Mouse (Mus musculus): ENCODE results near the gene Olfr983. TPM values are rescaled to one million over a fixed set of nuclear protein-coding genes. Genes with fewer than 3 reads are reported as not detected.
A peak's percentile ranks its signal among the peaks of the same experiment; 100 is the strongest.

Gene Olfr983
- 0.22 TPM in 1 of 2 replicates, not detected in the other for polyA plus RNA-seq (2014; fragmentation: Nextera tagmentation; extraction: Ambion mirVana)

- H3K4me3 ChIP-seq (ENCODE audit: low read depth, low read length) = no peak within 1 kb of the TSS
- H3K4me1 ChIP-seq (ENCODE audit: control insufficient read depth, insufficient read depth, low read length) = no peaks in the 10 kb centered on the region
- no peak within 1 kb of the TSS for H3K27ac ChIP-seq (replicated peaks; ENCODE audit: low read depth, low read length)
- H3K27me3 ChIP-seq (replicated peaks; ENCODE audit: control insufficient read depth, insufficient read depth, low read length) = no peaks in the 10 kb centered on the region
- WGBS = 73% methylated on average over 2 of the region's 2 CpGs
- H3K9me3 ChIP-seq (ENCODE audit: control insufficient read depth, low read length) = no peaks in the 10 kb centered on the region
- DNase-seq (ENCODE audit: low spot score) (no peak), ATAC-seq (ENCODE audit: low read depth) (no peak)
- H3K4me2 ChIP-seq (ENCODE audit: low read depth, low read length) = no peak within 1 kb of the TSS
- no peaks in the 10 kb centered on the region for H3K36me3 ChIP-seq (ENCODE audit: control insufficient read depth, insufficient read depth, low read length)
- H3K9ac ChIP-seq (ENCODE audit: low read depth, low read length) = no peak within 1 kb of the TSS
Observed at GRCm38 (mm10) chr9:40093495-40093894, at the start of gene Olfr983. Gene Olfr983, minus strand, starts transcription at chr9:40093595.

- H3K36me3 ChIP-seq (ENCODE audit: control insufficient read depth, insufficient read depth, low read length) = no peaks in the 10 kb centered on the region
- no peaks in the 10 kb centered on the region for H3K27me3 ChIP-seq (replicated peaks; ENCODE audit: control insufficient read depth, insufficient read depth, low read length)
- no peak overlapping the region for H3K9ac ChIP-seq (ENCODE audit: low read depth, low read length)
- H3K9me3 ChIP-seq (ENCODE audit: control insufficient read depth, low read length) = no peaks in the 10 kb centered on the region
- no peak for ATAC-seq (ENCODE audit: low read depth)
- no peak overlapping the region for H3K27ac ChIP-seq (replicated peaks; ENCODE audit: low read depth, low read length)
- no peak overlapping the region for H3K4me3 ChIP-seq (ENCODE audit: low read depth, low read length)
- no peaks in the 10 kb centered on the region for H3K4me1 ChIP-seq (ENCODE audit: control insufficient read depth, insufficient read depth, low read length)
- 48% methylated on average over 1 of the region's 1 CpGs for WGBS
- DNase-seq (ENCODE audit: low spot score) = no peak
- H3K4me2 ChIP-seq (ENCODE audit: low read depth, low read length) = no peak overlapping the region
Observed at GRCm38 (mm10) chr9:40141544-40141943, 48.1 kb upstream of the Olfr983 start.

- Histone ChIP-seq H3K4me3 (ENCODE audit: low read depth, low read length) (no peak overlapping the region), H3K27ac (replicated peaks; ENCODE audit: low read depth, low read length) (no peak overlapping the region), H3K27me3 (replicated peaks; ENCODE audit: control insufficient read depth, insufficient read depth, low read length) (no peaks in the 10 kb centered on the region), H3K4me1 (ENCODE audit: control insufficient read depth, insufficient read depth, low read length) (no peaks in the 10 kb centered on the region), H3K9ac (ENCODE audit: low read depth, low read length) (no peak overlapping the region), H3K4me2 (ENCODE audit: low read depth, low read length) (no peak overlapping the region), H3K9me3 (ENCODE audit: control insufficient read depth, low read length) (no peaks in the 10 kb centered on the region), H3K36me3 (ENCODE audit: control insufficient read depth, insufficient read depth, low read length) (no peaks in the 10 kb centered on the region)
- ATAC-seq (ENCODE audit: low read depth) = no peak
- 68% methylated on average over 4 of the region's 4 CpGs for WGBS
- DNase-seq (ENCODE audit: low spot score) = no peak
Observed at GRCm38 (mm10) chr9:40139484-40139883, 46.1 kb upstream of the Olfr983 start.

GRCm38 (mm10) chr9:40136987-40137688 is 43.7 kb upstream of the Olfr983 start:
- no peak overlapping the region for H3K4me3 ChIP-seq (ENCODE audit: low read depth, low read length)

GRCm38 (mm10) chr9:40130556-40130955 is 37.2 kb upstream of the Olfr983 start:
- no peak for DNase-seq (ENCODE audit: low spot score)
- ATAC-seq (ENCODE audit: low read depth) = no peak
- no peak overlapping the region for H3K4me2 ChIP-seq (ENCODE audit: low read depth, low read length)
- 88% methylated on average over 1 of the region's 1 CpGs for WGBS
- H3K4me1 ChIP-seq (ENCODE audit: control insufficient read depth, insufficient read depth, low read length) = no peaks in the 10 kb centered on the region
- H3K9ac ChIP-seq (ENCODE audit: low read depth, low read length) = no peak overlapping the region
- no peaks in the 10 kb centered on the region for H3K9me3 ChIP-seq (ENCODE audit: control insufficient read depth, low read length)
- H3K4me3 ChIP-seq (ENCODE audit: low read depth, low read length) = no peak overlapping the region
- no peaks in the 10 kb centered on the region for H3K27me3 ChIP-seq (replicated peaks; ENCODE audit: control insufficient read depth, insufficient read depth, low read length)
- H3K36me3 ChIP-seq (ENCODE audit: control insufficient read depth, insufficient read depth, low read length) = no peaks in the 10 kb centered on the region
- H3K27ac ChIP-seq (replicated peaks; ENCODE audit: low read depth, low read length) = no peak overlapping the region

More at GRCm38 (mm10) chr9:40136987-40137688, 43.7 kb upstream of the Olfr983 start:
- Histone ChIP-seq H3K9me3 (ENCODE audit: control insufficient read depth, low read length) (no peaks in the 10 kb centered on the region), H3K27me3 (replicated peaks; ENCODE audit: control insufficient read depth, insufficient read depth, low read length) (no peaks in the 10 kb centered on the region), H3K27ac (replicated peaks; ENCODE audit: low read depth, low read length) (no peak overlapping the region), H3K36me3 (ENCODE audit: control insufficient read depth, insufficient read depth, low read length) (no peaks in the 10 kb centered on the region), H3K4me2 (ENCODE audit: low read depth, low read length) (no peak overlapping the region), H3K4me1 (ENCODE audit: control insufficient read depth, insufficient read depth, low read length) (no peaks in the 10 kb centered on the region), H3K9ac (ENCODE audit: low read depth, low read length) (no peak overlapping the region)
- no peak for DNase-seq (ENCODE audit: low spot score)
- WGBS = 66% methylated on average over 6 of the region's 6 CpGs
- ATAC-seq (ENCODE audit: low read depth) = no peak

GRCm38 (mm10) chr9:40130084-40130483 is 36.7 kb upstream of the Olfr983 start, which contains the start of gene Olfr985:
Gene Olfr985, minus strand, starts transcription at chr9:40130184.
- H3K9me3 ChIP-seq (ENCODE audit: control insufficient read depth, low read length) = no peaks in the 10 kb centered on the region
- H3K27me3 ChIP-seq (replicated peaks; ENCODE audit: control insufficient read depth, insufficient read depth, low read length) = no peaks in the 10 kb centered on the region
- DNase-seq (ENCODE audit: low spot score) = no peak
- H3K4me2 ChIP-seq (ENCODE audit: low read depth, low read length) = no peak within 1 kb of the TSS
- ATAC-seq (ENCODE audit: low read depth) = no peak
- H3K4me1 ChIP-seq (ENCODE audit: control insufficient read depth, insufficient read depth, low read length) = no peaks in the 10 kb centered on the region
- H3K36me3 ChIP-seq (ENCODE audit: control insufficient read depth, insufficient read depth, low read length) = no peaks in the 10 kb centered on the region
- H3K9ac ChIP-seq (ENCODE audit: low read depth, low read length) = no peak within 1 kb of the TSS
- WGBS = 85% methylated on average over 1 of the region's 1 CpGs
- H3K27ac ChIP-seq (replicated peaks; ENCODE audit: low read depth, low read length) = no peak within 1 kb of the TSS
- no peak within 1 kb of the TSS for H3K4me3 ChIP-seq (ENCODE audit: low read depth, low read length)

GRCm38 (mm10) chr9:40117287-40117659 is 23.9 kb upstream of the Olfr983 start:
- ATAC-seq (ENCODE audit: low read depth) = no peak
- H3K27ac ChIP-seq (replicated peaks; ENCODE audit: low read depth, low read length) = peak overlapping the region; percentile 19; the same call in 1 of the 2 replicates

GRCm38 (mm10) chr9:40116645-40117286 is 23.4 kb upstream of the Olfr983 start:
- no peaks in the 10 kb centered on the region for H3K36me3 ChIP-seq (ENCODE audit: control insufficient read depth, insufficient read depth, low read length)
- peak overlapping the region; percentile 19; the same call in 1 of the 2 replicates for H3K27ac ChIP-seq (replicated peaks; ENCODE audit: low read depth, low read length)
- DNase-seq (ENCODE audit: low spot score) (peak; percentile 79), ATAC-seq (ENCODE audit: low read depth) (peak; percentile 75)
- H3K4me1 ChIP-seq (ENCODE audit: control insufficient read depth, insufficient read depth, low read length) = no peaks in the 10 kb centered on the region
- WGBS = 32% methylated on average over 10 of the region's 10 CpGs
- 0 out of 2 replicates have a peak overlapping the region, but pooled peaks have one; percentile 7 for H3K4me2 ChIP-seq (ENCODE audit: low read depth, low read length)
- H3K4me3 ChIP-seq (ENCODE audit: low read depth, low read length) = no peak overlapping the region
- no peaks in the 10 kb centered on the region for H3K9me3 ChIP-seq (ENCODE audit: control insufficient read depth, low read length)
- H3K9ac ChIP-seq (ENCODE audit: low read depth, low read length) = no peak overlapping the region
- no peaks in the 10 kb centered on the region for H3K27me3 ChIP-seq (replicated peaks; ENCODE audit: control insufficient read depth, insufficient read depth, low read length)

More at GRCm38 (mm10) chr9:40117287-40117659, 23.9 kb upstream of the Olfr983 start:
- Histone ChIP-seq H3K9ac (ENCODE audit: low read depth, low read length) (no peak overlapping the region), H3K4me1 (ENCODE audit: control insufficient read depth, insufficient read depth, low read length) (no peaks in the 10 kb centered on the region), H3K27me3 (replicated peaks; ENCODE audit: control insufficient read depth, insufficient read depth, low read length) (no peaks in the 10 kb centered on the region), H3K4me3 (ENCODE audit: low read depth, low read length) (no peak overlapping the region), H3K4me2 (ENCODE audit: low read depth, low read length) (0 out of 2 replicates have a peak overlapping the region, but pooled peaks have one; percentile 7), H3K36me3 (ENCODE audit: control insufficient read depth, insufficient read depth, low read length) (no peaks in the 10 kb centered on the region), H3K9me3 (ENCODE audit: control insufficient read depth, low read length) (no peaks in the 10 kb centered on the region)
- DNase-seq (ENCODE audit: low spot score) = peak; percentile 52
- WGBS = 60% methylated on average over 5 of the region's 5 CpGs

Measured in embryonic facial prominence, embryonic 14.5 days (tissue).